Mouse (Mus musculus): ENCODE measurements around the gene Ptprd. TPM values are rescaled to one million over a fixed set of nuclear protein-coding genes. Genes with fewer than 3 reads are reported as not detected.

Ptprd gene
- total RNA-seq, 2 experiments from 2014 or later = 89.2 to 120 TPM

DNA sequence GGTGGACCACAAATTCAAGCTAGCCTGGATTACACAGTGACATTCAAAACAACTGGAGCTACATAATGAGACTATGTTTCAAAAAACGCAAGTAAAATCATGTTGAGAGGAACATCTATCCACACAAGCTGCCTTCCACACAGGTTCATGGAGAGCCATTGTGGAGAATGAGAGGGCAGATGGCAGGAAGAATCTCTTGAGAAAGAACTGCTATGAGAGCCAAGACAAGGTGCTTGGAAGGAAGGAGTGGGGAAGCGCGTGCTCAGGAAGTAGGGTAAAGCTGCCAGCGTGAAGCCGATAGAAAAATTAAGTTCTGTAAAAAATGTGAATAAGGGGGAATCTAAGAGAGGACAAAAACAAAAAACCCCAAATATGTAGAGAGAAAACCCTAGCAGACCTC is 1808.5 kb downstream of the Ptprd start:
- no peak for DNase-seq

DNA sequence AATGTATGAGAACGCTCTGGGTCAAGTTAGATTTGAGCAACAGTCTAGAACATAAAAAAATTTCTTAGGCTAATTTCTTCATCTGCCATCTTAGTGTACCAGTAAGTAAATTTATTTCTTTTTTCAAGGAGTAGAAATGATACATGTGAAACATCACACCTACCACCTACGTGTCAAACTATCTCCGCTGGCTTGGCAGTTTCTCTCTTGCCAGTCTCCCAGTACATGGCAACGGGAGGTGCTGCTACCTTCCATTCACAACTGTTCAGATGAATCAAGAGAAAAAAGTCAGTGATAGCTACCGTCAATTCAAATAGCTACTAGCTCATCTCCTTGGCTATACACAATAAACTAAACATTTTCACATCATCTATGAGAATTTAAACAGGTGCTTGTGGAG is 1823.9 kb downstream of the Ptprd start:
- DNase-seq = no peak

DNA sequence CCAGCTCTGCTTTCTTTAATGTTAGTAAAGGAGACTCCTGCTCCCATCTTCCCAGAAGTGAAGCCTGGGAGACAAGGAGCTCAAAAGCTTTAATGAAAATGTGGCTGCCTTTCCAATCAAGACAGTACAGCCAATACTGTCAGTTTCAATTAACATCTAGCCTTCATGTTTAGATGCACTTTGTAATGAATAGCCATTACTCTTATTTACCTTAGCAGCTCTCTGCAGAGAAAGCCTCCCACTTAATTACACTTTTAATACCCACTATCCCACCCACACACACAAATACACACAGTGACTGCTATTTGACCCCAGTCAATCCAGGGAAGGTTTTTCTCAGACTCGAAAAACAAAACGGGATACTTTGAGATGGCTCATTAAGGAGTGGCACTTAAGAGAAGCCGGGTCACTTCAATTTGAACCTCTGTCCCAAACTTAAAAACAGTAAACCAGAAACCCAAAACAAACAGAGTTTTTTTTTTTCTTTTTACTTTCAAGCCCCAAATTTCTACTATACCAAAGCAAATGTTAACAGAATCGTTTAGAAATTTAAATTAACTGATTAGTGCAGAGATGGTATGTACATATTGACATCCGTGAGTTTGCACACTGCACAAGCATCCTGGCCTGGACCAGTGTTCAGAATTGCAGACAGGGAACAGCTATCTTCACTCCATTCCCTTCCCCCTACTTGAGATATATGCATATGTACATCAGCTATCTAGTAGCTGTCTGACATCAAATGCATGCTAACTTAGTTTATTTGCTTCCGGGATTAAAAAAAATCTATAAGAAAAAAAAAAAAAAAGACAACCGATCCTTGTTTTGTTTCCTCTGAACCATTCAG is 1824.6 kb downstream of the Ptprd start:
- DNase-seq = no peak

DNA sequence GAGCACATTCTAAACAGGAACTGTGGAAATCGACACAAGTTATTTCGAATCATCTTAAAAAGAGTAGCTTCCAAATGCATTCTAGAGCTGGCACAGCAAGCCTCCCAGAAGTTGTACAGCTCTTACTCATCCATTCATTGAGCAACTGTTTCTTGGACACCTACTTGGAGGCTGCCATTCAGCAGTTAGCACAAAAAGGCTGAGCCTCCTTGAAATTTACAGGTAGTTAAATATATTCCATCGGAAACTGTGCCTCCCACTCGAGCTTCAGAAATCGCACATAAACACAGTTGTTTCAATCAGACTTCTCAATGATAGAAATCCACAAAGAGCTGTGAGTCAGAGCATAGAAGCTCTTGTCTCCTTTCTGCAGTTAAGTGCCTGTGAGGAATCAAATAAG is 1825.9 kb downstream of the Ptprd start:
- DNase-seq = no peak

DNA sequence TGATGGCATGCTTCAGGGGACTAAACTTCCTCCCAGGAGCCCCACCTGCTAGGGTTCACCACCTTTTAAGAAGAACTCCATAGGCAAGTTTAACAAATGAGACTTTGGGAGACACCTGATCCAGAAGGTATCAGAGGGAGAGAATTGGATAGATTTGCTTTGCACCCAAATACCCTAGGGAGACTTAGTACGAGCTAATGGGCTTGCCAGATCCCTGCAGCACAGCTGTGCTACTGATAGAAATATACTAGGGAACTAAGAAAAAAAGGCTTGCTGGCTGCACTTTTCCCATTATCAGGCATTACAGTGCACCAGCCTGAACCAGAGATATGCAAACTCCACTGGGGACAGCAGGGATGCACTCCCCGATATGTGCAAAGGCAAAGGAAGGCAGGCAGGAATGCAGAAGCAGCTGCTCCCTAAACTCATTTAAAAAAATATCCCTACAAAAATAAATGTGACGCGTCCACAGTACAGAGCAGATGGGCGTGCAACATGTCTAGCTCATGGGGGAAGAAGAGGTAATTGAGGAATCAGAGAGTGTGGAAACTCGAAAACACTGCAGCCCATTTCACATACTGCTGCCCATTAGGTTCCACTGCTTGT is 1831.3 kb downstream of the Ptprd start:
- no peak for DNase-seq

DNA sequence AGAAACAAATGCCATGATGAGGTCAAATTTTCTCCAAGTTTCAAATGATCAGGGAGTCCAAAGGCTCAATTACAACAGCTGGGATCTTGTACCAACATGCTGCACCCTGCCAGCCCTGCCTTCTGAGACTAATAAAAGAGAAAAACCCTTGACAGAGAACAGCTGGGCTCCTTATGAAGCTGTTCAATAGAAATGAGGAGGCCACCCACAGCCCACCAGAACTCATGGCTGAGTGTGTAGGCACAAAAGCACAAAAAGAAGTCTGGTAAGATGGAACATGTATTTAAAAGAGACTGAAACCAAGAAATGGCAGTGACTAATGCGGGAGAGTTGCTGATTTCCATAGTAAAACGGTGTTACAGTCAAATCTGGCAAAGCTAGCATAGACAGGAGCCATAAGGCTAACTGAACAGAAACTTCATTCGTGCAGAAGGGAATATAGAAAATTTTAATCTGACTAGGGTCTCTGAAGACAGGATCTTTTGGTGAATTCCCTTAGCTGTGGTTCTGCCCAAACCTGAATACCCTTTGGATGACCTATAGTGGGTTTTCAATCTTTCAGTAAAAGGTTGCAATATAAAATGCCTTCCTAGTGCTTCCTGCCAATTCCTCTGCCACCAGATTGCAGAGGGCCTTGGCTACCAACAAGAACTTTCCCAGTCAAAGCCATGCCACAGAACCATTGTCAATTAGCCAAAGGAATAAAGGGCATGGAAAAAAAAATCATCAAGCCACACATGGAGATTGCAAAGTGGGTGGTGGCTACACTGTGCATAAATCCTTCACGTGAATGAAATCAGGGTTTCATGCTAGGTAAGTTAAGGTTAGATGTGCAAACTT is 1841.5 kb downstream of the Ptprd start:
- DNase-seq = peak; percentile 5 to 32

DNA sequence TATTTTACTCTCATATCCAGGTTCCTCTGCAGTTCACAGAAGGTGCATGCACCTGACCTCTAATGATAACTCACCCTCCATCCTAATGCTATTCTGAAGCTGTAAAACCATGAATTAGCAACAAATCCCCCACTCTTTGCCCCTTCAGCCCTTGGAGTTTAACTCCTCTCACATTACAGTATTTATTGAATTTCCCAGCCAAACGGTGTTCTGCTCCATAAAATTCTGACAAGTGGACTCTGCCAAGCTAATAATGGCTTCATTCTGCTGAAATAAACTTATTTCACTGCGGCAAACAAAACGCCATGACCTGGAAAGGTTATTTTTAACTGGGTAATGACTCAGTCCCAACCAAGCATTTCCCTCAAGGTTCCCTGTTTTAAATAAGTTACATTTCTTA is 1842.7 kb downstream of the Ptprd start:
- DNase-seq = no peak

DNA sequence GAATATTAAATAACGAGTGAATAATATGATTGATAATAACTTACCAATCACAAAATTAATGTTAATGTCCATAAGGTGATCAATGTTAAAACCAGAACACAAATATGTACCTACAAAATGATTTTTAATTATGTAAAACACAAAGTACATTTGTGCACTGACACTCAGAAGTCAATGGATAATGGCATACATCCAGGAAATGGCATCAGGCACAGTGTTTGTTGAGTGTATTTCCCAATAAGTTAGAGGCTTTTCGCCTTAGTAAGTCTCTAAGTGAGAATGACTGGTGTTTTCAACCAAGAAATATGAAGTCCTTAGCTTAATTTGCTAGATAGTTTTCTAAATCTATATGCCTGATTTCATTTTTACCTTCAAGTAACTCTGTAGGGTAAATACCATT is 1843.5 kb downstream of the Ptprd start:
- DNase-seq = no peak

DNA sequence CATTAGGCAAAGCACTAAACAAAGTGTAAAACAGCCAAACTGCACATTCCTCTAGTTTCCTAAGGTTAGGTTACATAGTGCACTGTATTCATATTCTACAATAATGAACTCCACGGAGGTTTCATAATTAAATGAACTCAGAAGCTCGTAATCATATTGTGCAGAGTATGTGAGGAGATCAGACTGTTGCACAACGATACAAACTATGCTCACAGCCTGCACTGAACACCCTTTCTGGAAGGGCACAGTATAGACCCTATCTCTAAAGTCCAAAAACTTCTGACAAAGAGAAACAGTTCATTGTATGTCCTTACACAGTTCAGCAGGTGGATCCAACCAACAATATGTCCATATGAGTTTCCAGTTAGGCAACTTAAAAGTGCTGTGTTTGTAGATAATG is 1844.5 kb downstream of the Ptprd start:
- DNase-seq = no peak

DNA sequence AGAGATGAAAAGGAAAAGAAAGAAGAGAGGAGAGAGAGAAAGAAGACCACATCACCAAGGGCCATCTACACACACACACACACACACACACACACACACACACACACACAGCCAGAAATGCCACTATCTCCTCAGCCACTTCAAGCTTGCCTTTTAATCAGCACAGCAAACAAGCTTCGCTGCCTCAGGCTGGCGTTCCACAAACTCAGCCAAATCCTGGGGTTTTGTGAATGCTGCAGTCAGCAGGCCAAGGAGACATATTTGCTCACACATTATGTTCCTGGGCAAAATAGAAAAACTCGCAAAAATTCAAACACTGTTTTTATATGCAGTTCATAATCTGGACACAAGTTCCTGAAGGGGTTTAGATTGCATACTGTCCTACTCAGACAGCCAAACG is 1845.9 kb downstream of the Ptprd start:
- DNase-seq = peak; percentile 3 to 22

DNA sequence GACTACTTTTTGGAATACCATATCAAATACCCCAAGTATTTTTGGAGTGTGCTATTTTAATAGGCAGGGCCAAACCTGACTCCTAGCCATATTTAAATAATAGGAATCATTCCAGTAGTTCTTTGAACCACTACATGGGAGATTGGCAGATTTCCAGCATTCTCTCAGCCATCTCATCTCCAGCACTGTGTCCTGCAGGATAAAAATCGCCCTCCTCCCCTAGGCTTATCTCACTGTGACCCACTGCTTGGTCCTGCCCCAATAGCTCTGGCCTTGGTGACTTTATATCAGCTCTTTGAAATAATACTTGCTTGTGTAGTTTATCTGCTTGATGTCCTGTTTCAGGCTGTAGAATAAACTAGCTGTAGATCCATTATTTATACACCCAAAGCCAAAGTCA is 1850.2 kb downstream of the Ptprd start:
- DNase-seq = peak; percentile 50 to 68

DNA sequence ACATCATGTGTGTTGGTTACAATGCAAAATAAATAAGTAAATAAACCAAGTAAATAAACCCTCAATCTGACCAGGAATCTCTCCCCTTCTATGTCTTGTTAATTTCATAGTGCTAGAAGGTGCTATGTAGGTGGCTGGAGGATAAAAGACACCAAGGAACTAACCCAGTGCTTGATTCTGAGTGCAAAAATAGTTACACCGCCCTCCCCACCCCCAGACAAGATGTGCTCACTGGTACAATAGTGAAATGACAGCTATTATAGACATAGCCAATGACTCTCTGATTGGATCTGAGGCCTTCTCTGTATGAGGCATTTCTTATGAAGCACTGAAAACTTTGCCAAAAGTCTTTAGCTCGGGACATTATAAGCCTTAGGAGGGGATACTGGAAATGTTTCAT is 1857.6 kb downstream of the Ptprd start:
- no peak for DNase-seq

DNA sequence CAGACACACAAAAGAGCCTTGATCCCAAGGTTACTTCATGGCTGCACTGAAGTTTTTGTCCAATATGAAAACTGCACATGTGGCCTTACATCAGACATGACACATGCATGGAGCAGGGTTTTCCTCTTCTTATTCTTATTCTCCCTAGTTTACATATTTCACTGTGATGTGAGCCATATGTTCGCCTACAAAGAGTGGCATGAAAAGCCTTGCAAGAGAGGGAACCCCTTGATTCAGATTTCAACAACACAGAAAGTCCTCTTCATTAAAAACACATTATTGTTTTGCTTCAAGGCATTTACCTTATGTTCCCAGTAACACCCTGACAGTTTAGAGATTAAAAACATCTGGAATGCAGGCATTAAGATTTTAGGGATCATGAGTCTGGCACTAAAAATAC is 1859.3 kb downstream of the Ptprd start:
- DNase-seq = no peak

DNA sequence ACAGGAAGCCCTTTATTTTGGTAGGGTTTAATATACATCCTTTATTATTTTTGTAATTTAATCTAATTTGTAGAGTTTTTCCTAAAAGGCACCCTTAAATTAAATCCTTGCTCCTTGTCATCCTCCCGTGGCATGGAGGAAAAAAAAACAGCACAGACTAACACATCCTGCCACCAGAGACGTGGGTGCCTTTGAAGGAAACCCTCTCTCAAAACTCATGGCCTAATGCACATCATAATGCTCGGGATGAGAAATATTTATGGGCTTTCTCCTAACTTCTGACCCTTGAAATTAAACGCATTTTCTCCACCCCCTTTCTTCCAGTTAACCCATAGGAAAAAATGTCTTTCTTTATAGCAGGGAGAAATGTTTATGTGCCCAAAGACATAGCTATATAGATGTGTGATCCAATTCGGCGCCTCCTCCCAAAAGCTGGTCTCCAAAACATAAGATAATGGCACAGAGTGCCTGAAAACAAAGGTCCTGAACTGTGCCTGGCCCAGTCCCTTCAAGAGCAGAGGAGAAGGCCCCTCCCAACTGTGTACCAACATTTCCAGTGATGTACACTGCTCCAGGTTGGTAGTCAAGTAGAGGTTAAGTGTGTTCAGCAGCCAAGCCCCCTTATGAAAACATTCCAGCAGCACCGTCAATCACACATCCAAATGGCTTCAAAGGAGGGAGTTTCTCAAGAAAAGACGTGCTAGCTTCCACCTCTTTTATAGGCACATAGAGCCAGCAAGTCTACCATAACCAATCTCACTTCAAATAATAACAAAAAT is 1860.4 kb downstream of the Ptprd start:
- no peak for DNase-seq

DNA sequence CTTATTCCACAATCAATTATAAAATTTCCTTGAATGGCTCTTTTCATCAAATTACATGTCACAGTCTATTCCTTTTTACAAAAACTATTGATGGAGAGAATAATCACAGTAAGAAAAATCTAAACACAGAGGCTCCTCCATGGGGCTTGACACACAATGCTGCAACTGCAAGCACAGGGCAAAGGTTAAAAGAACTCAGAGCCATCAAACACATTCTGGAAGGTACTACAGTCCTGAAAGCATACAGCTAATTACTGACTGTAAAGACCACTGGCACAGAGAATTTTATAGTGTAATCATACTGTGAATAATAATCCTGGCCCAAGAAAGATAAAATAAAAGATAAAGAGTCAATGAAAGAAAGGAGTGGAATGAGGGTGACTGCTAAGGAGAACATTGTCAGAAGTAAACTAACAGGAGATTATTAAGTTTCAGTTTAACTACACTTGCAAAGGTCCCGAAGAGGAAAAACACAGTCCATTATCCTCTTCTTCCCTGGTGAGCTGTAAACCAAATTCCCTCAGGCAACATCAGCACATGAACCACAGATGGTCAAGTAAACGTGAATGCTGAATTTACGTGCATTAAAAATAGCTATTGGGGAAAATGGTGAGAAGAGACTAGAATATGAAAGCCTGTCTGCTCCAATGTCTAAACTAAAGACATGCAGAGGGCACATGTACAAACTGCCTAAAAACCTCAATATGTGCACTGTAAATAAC is 1861.4 kb downstream of the Ptprd start:
- no peak for DNase-seq

DNA sequence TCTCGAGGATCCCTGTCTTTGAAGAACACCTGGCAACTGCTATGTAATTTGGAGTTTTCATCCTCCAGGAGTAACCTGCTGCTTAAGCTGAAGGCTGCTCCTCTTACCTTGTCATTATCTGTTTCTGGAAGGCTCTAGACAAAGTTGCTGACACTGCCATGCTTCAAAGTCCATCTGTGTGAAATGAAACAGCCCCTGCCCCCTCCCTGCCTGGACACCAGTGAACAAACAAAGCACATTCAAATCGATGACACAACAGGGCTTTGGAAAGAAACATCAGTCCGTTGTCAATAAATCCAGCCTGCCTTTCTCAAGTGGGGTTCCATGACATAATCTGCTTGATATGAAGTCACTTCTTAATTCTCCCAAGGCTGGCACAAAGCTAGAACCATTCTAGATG is 1867.7 kb downstream of the Ptprd start:
- DNase-seq = no peak

DNA sequence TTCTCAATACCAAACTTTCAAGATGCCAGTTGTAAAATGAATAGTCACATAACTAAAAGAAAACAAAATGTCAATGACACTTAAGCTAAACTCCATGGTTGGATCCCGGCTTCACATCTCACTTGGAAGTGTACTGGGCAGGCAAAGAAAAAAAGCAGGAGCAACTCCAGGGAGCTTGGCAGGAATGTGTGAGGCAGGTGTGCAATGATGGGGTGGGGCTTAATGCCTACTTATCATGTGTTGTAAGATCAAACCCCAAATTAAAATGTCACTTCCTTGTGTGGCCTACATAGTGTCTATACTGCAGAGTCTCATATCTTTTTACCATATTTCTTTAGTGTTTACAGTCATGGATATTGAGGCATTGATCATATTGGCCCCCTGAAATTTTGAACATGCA is 1873.8 kb downstream of the Ptprd start:
- no peak for DNase-seq

DNA sequence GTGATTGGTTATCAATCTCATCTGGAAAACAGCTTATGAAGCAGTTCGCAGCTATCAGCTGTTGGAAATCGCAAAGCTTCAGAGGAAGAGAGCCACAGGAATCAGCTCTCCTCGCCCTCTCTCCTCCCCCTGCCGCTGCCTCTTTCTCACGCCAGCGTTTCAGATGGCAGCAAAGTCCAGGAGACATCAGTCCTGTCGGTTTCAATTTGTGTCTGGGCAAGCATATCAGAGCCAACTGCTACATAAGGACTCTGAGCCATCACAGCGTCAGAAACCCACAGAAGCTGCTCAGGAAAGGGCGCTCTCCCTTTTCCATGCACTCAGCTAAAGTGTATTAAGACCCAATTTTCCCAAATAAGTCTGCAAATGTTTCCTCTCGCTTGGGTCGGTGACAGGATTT is 1884.4 kb downstream of the Ptprd start:
- DNase-seq = peak; percentile 13 to 14

DNA sequence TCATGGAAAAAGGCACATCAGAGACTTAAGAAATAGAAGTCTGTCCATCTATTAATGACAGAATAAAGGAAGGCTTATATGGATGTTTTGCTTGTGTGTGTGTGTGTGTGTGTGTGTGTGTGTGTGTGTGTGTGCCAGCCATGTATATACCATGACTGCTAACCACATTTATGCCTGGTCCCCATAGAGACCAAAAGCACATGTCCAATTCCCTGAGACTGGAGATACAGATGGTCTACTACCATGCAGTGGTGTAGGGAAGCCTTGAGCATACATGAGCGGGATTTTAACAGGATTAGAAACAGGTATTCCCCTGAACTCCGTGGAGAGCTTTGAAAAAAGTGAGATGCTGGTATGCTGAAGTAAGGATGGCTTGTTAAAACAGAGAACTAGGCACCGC is 1886.1 kb downstream of the Ptprd start:
- DNase-seq = no peak

DNA sequence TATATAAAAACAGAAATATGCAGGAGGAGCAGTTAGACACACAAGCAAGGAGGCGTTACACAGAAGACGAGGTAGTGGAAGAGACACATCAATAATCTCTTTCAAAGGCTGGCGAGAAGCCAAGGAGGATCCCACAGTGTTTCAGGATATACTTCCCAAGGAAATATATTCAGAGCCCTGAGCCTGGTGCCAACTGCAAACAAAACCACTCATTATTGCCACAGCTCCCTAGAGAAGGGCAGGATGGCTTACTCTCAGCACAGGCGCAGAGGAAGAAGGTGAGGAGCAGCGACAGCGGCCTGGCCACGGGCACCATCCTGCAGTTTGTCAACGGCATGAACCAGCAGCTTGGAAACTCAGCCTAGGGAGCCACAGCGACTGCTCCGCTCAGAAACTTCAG is 1886.8 kb downstream of the Ptprd start:
- DNase-seq = no peak

DNA sequence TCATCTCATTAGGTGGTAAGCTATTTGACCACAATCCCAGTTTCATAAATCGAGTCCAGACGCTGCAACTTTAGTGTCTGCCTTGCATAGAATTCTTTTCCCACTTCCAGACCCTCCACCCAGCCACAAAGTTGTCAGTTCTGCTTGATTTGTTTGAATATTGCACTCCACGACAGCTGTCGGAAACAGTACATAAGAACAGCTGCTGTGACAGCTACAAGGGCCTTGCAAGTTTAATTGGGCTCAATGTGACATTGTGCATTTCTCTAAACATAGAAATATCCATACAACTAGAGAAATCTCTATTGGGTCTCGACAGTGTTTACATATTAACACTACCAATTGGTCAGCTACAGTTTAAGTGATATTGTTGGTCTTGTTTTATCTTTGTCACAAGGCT is 1887.3 kb downstream of the Ptprd start:
- no peak for DNase-seq

DNA sequence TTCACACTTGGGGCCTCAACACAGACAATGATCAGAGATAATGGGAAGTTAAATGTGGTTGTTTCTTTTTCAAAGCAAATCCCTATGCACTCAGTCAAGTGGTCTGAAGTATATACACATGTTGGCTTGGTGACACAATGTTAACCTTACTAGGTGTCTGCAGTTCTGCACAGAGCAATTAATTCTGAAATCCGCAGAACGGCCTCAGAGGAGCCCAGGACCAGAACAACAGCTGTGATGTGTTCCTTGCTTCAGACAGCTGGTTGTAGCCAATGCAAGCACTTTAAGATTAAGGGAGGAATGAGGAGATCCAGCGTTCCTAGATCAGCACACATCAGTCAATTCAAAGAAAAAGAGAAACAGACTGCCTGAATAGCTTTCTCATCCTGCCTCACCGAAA is 1891.9 kb downstream of the Ptprd start:
- DNase-seq = no peak
